Mouse (Mus musculus) small intestine, adult 2 months (tissue): Measurements from ENCODE around the gene Cyp2s1.

ENCODE experiments used
- CTCF ChIP-seq: fragments of 200-500 bp; IDR thresholded peaks from 2 replicates; pipeline ENCODE4 v1.5.1; 2012; ENCODE audit warnings: low read depth, mild to moderate bottlenecking, control low read depth, inconsistent platforms, low read length, moderate library complexity, mixed read lengths; ENCODE audit not compliant: insufficient replicate concordance, insufficient read length; ENCODE audit errors: extremely low read depth
- POLR2A ChIP-seq: fragments of 200-500 bp; IDR thresholded peaks from 2 replicates; pipeline ENCODE4 v1.6.1; 2012; ENCODE audit warnings: low read depth, mild to moderate bottlenecking, control low read depth, inconsistent platforms, low read length, moderate library complexity

DNA sequence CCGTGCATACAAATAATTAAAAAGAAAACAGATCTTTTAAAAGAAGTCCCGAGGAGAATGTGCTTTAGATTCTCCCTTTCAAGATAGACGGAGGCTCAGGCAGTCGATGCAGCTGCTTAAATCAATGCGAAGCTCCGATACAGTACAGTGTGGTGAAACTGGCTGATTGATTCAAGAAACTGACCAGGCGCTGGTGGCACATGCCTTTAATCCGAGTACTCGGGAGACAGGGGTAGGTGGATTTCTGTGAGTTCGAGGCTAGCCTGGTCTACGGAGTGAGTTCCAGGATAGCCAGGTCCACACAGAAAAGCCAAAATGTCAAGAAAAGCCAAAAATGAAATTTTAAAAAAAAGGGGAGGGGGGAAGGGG lies 31.7 kb upstream of the Cyp2s1 start:
- TF ChIP-seq CTCF, result no peak
- no peak for TF ChIP-seq POLR2A
